8 mouse cellular contexts compared by ENCODE assay signal in genomic region chr6:128090985-128091832, GRCm38 (mm10). TPM values are rescaled to one million over a fixed set of nuclear protein-coding genes. Genes with fewer than 3 reads are reported as not detected.
DNase-seq lines count a peak whose midpoint lies in the region; ATAC-seq and TF ChIP-seq lines count a peak whose summit lies in the region.

No protein-coding gene starts in this region.

- DNase-seq in gastrocnemius, adult 2 months, result peak; percentile 52
- DNase-seq in gastrocnemius, postnatal 25 days, result no peak
- DNase-seq in adrenal gland, postnatal 10 days, result peak; percentile 59
- peak; percentile 80 for DNase-seq in limb, embryonic 10.5 days (ENCODE audit: low spot score)
- DNase-seq in thymus, postnatal 4 days, result peak; percentile 60

- TF ChIP-seq POLR2A in myocyte (IDR thresholded peaks at IDR 0.05; ENCODE audit: insufficient read length, low read depth), result no peak

- WGBS in embryonic facial prominence, embryonic 12.5 days, result 23% methylated on average over 6 of the region's 6 CpGs
- WGBS in limb, embryonic 10.5 days, result 18% methylated on average over 6 of the region's 6 CpGs

- no peak overlapping the region for H3ac ChIP-seq in myocyte (ENCODE audit: control insufficient read depth, insufficient read length)

- H3K4me3 ChIP-seq in gastrocnemius, adult 2 months, result no peak overlapping the region
- no peak overlapping the region for H3K4me3 ChIP-seq in embryonic facial prominence, embryonic 12.5 days
- H3K4me3 ChIP-seq in limb, embryonic 10.5 days, result no peak overlapping the region
- no peak overlapping the region for H3K4me3 ChIP-seq in myocyte

- no peak overlapping the region for H3K9ac ChIP-seq in embryonic facial prominence, embryonic 12.5 days

- H3K79me2 ChIP-seq in myocyte (ENCODE audit: control insufficient read depth, insufficient read depth), result no peaks in the 10 kb centered on the region

- H3K4me2 ChIP-seq in embryonic facial prominence, embryonic 12.5 days (replicated peaks), result no peak overlapping the region
- no peak overlapping the region for H3K4me2 ChIP-seq in myocyte (ENCODE audit: low read depth)

- no peaks in the 10 kb centered on the region for H3K36me3 ChIP-seq in embryonic facial prominence, embryonic 12.5 days
- no peaks in the 10 kb centered on the region for H3K36me3 ChIP-seq in limb, embryonic 10.5 days
- H3K36me3 ChIP-seq in myocyte (ENCODE audit: control insufficient read depth, insufficient read depth), result no peaks in the 10 kb centered on the region

- no peaks in the 10 kb centered on the region for H3K27me3 ChIP-seq in embryonic facial prominence, embryonic 12.5 days
- H3K27me3 ChIP-seq in limb, embryonic 10.5 days (ENCODE audit: low read depth, poor library complexity, severe bottlenecking), result no peaks in the 10 kb centered on the region
- no peaks in the 10 kb centered on the region for H3K27me3 ChIP-seq in myocyte (ENCODE audit: control insufficient read depth, insufficient read depth, insufficient read length)

- ATAC-seq in embryonic facial prominence, embryonic 12.5 days (ENCODE audit: insufficient number of reproducible peaks, insufficient read depth, low FRiP score, low TSS enrichment), result peak; percentile 32; the same call in 1 of the 2 replicates
- ATAC-seq in hematopoietic stem cell, adult 5-6 weeks (replicated peaks in 1 of 2; ENCODE audit: insufficient read depth in 1 of 2, low FRiP score in 2 of 2, low TSS enrichment in 1 of 2, low read depth in 1 of 2, poor library complexity in 2 of 2, severe bottlenecking in 2 of 2), result peak; percentile 40 to 43; a peak in 2 of 4 replicates

- peak overlapping the region; percentile 73 for H3K27ac ChIP-seq in gastrocnemius, adult 2 months
- 0 out of 2 replicates have a peak overlapping the region, but pooled peaks have one; percentile 19 for H3K27ac ChIP-seq in embryonic facial prominence, embryonic 12.5 days
- peak overlapping the region; percentile 89 for H3K27ac ChIP-seq in limb, embryonic 10.5 days

- peaks cover 49% of the 10 kb centered on the region for H3K4me1 ChIP-seq in embryonic facial prominence, embryonic 12.5 days
- peaks cover 80% of the 10 kb centered on the region for H3K4me1 ChIP-seq in limb, embryonic 10.5 days

- intact Hi-C loops in gastrocnemius, adult 2 months (cut with DNase I), result loop anchor here (1.0 kb wide), 2 partner anchors 59 to 121 kb away; no protein-coding TSS in a partner anchor

- H3K9me3 ChIP-seq in embryonic facial prominence, embryonic 12.5 days, result no peaks in the 10 kb centered on the region
- no peaks in the 10 kb centered on the region for H3K9me3 ChIP-seq in limb, embryonic 10.5 days (replicated peaks)

- TF ChIP-seq CTCF in gastrocnemius, adult 2 months (IDR thresholded peaks at IDR 0.05), result peak; percentile 92

TF ChIP-seq in myocyte, 11 proteins besides CTCF, POLR2A, EP300 and RAD21:
- TF ChIP-seq USF1 (IDR thresholded peaks at IDR 0.05; ENCODE audit: low read depth) (peak; percentile 7), MAX (IDR thresholded peaks at IDR 0.05; ENCODE audit: low read depth) (no peak)
TF ChIP-seq in myocyte: peak in this region for 1.

RNA-seq across cellular contexts. Expression of gene Tspan9, which starts 52.2 kb away (rescaled TPM):
- total RNA-seq in gastrocnemius, adult 2 months (2021), result 10 to 100 TPM; 21.8 to 41.9 TPM
- total RNA-seq in gastrocnemius, postnatal 25 days (2021), result 10 to 100 TPM; 48.6 to 56.6 TPM
- 10 to 100 TPM; 55.8 to 66.3 TPM for total RNA-seq in adrenal gland, postnatal 10 days (2021)
- polyA plus RNA-seq in embryonic facial prominence, embryonic 12.5 days (2016; fragmentation: Nextera tagmentation; extraction: Ambion mirVana), result 108 and 110 TPM in 2 replicates
- total RNA-seq in hematopoietic stem cell, adult 5-6 weeks (2017), result 2.5 and 14.3 TPM in 2 replicates
- 61.2 and 78.5 TPM in 2 replicates for polyA plus RNA-seq in limb, embryonic 10.5 days (2016; fragmentation: Nextera tagmentation; extraction: Ambion mirVana)
- 227 TPM for polyA plus RNA-seq in myocyte (2012; fragmentation: generic; extraction: Trizol)

Comparison
In these comparisons a context has a peak if more than half of its experiments do, and no peak if none do; other contexts are left out.
1. H3K27ac ChIP-seq: peak in every context shown above with its lines; median percentile 89 in limb, embryonic 10.5 days; 73 in gastrocnemius, adult 2 months; 19 in embryonic facial prominence, embryonic 12.5 days.